Mouse (Mus musculus) lung, postnatal 4 days (tissue): ENCODE results near the gene Syngap1.

Source experiments
- DNase-seq, 2 experiments: peaks; one replicate each; pipeline ENCODE4 v3.0.0; 2021

The Syngap1 gene

GRCm38 (mm10) chr17:26995562-26995961 is 54.5 kb downstream of the Syngap1 start:
- no peak for DNase-seq

- no peak for DNase-seq
These were observed 56.6 kb downstream of the Syngap1 start for GRCm38 (mm10) chr17:26997661-26998060.

- DNase-seq = no peak
These were observed 57.2 kb downstream of the Syngap1 start for GRCm38 (mm10) chr17:26998283-26998682.

GRCm38 (mm10) chr17:26999996-27000395 is 58.9 kb downstream of the Syngap1 start:
- DNase-seq = no peak

- peak in 1 of 2 experiments; percentile 53 for DNase-seq
These were observed 60.1 kb downstream of the Syngap1 start for GRCm38 (mm10) chr17:27001151-27001550.

GRCm38 (mm10) chr17:27001889-27002288 is 60.8 kb downstream of the Syngap1 start:
- DNase-seq = peak in 1 of 2 experiments; percentile 45

GRCm38 (mm10) chr17:27004431-27004830 is 63.4 kb downstream of the Syngap1 start:
- DNase-seq = peak; percentile 55 to 74

GRCm38 (mm10) chr17:27004903-27005485 is 63.9 kb downstream of the Syngap1 start:
- no peak for DNase-seq

- no peak for DNase-seq
These were observed 64.6 kb downstream of the Syngap1 start for GRCm38 (mm10) chr17:27005644-27006043.

GRCm38 (mm10) chr17:27008277-27008676 is 67.2 kb downstream of the Syngap1 start:
- no peak for DNase-seq

- no peak for DNase-seq
These were observed 70.1 kb downstream of the Syngap1 start for GRCm38 (mm10) chr17:27011167-27011566.

GRCm38 (mm10) chr17:27011998-27012672 is 71.1 kb downstream of the Syngap1 start:
- DNase-seq = peak; percentile 61 to 65

- DNase-seq = no peak
These were observed 71.9 kb downstream of the Syngap1 start for GRCm38 (mm10) chr17:27012909-27013308.

GRCm38 (mm10) chr17:27017564-27018499 is 76.8 kb downstream of the Syngap1 start:
- peak; percentile 86 to 90 for DNase-seq

- DNase-seq = no peak
These were observed 77.6 kb downstream of the Syngap1 start for GRCm38 (mm10) chr17:27018555-27019196.

GRCm38 (mm10) chr17:27021076-27021475 is 80.0 kb downstream of the Syngap1 start:
- DNase-seq = no peak

GRCm38 (mm10) chr17:27021736-27022135 is 80.7 kb downstream of the Syngap1 start:
- DNase-seq = no peak
